Mouse (Mus musculus): Measurements from ENCODE around the gene Ppp1r9a. TPM values are rescaled to one million over a fixed set of nuclear protein-coding genes. Genes with fewer than 3 reads are reported as not detected.

Gene Ppp1r9a
- polyA plus RNA-seq, 1 experiment, result 1.1 TPM

- H3K36me3 ChIP-seq (ENCODE audit: control insufficient read depth, insufficient read depth, low read length), result no peaks in the 10 kb centered on the region
- H3K27ac ChIP-seq (ENCODE audit: insufficient read depth, low read depth, low read length), result no peak overlapping the region
- TF ChIP-seq POLR2A (IDR thresholded peaks at IDR 0.05; ENCODE audit: low read depth, low read length) (no peak), CTCF (IDR thresholded peaks at IDR 0.05; ENCODE audit: extremely low read depth, insufficient read length, insufficient replicate concordance, low read depth, low read length) (no peak)
- no peaks in the 10 kb centered on the region for H3K27me3 ChIP-seq (ENCODE audit: control insufficient read depth, insufficient read depth, low read length)
- WGBS, result 64% methylated on average over 14 of the region's 14 CpGs
- peaks cover 2% of the 10 kb centered on the region; the same call in 1 of the 2 replicates for H3K4me1 ChIP-seq (ENCODE audit: control insufficient read depth, insufficient read depth, insufficient read length, low read length)
- H3K4me3 ChIP-seq (ENCODE audit: low read depth, low read length), result no peak overlapping the region
Measured at GRCm38 (mm10) chr6:4953028-4953719, 50.5 kb downstream of the Ppp1r9a start.

- WGBS, result 56% methylated on average over 6 of the region's 6 CpGs
- Histone ChIP-seq H3K36me3 (ENCODE audit: control insufficient read depth, insufficient read depth, low read length) (no peaks in the 10 kb centered on the region), H3K27me3 (ENCODE audit: control insufficient read depth, insufficient read depth, low read length) (no peaks in the 10 kb centered on the region), H3K27ac (ENCODE audit: insufficient read depth, low read depth, low read length) (no peak overlapping the region), H3K4me1 (ENCODE audit: control insufficient read depth, insufficient read depth, insufficient read length, low read length) (peaks cover 5% of the 10 kb centered on the region; the same call in 1 of the 2 replicates), H3K4me3 (ENCODE audit: low read depth, low read length) (no peak overlapping the region)
- TF ChIP-seq POLR2A (IDR thresholded peaks at IDR 0.05; ENCODE audit: low read depth, low read length), result no peak
- TF ChIP-seq CTCF (IDR thresholded peaks at IDR 0.05; ENCODE audit: extremely low read depth, insufficient read length, insufficient replicate concordance, low read depth, low read length), result no peak
Measured at GRCm38 (mm10) chr6:4956651-4957050, 53.9 kb downstream of the Ppp1r9a start.

- no peaks in the 10 kb centered on the region for H3K36me3 ChIP-seq (ENCODE audit: control insufficient read depth, insufficient read depth, low read length)
- whole genome bisulfite sequencing, result 78% methylated on average over 4 of the region's 4 CpGs
- H3K27me3 ChIP-seq (ENCODE audit: control insufficient read depth, insufficient read depth, low read length), result no peaks in the 10 kb centered on the region
- no peak overlapping the region for H3K27ac ChIP-seq (ENCODE audit: insufficient read depth, low read depth, low read length)
- TF ChIP-seq CTCF (IDR thresholded peaks at IDR 0.05; ENCODE audit: extremely low read depth, insufficient read length, insufficient replicate concordance, low read depth, low read length), result no peak
- TF ChIP-seq POLR2A (IDR thresholded peaks at IDR 0.05; ENCODE audit: low read depth, low read length), result no peak
- peaks cover 5% of the 10 kb centered on the region; the same call in 1 of the 2 replicates for H3K4me1 ChIP-seq (ENCODE audit: control insufficient read depth, insufficient read depth, insufficient read length, low read length)
- no peak overlapping the region for H3K4me3 ChIP-seq (ENCODE audit: low read depth, low read length)
Measured at GRCm38 (mm10) chr6:4962197-4962596, 59.5 kb downstream of the Ppp1r9a start.

- Histone ChIP-seq H3K27me3 (ENCODE audit: control insufficient read depth, insufficient read depth, low read length) (no peaks in the 10 kb centered on the region), H3K4me3 (ENCODE audit: low read depth, low read length) (no peak overlapping the region), H3K27ac (ENCODE audit: insufficient read depth, low read depth, low read length) (no peak overlapping the region), H3K36me3 (ENCODE audit: control insufficient read depth, insufficient read depth, low read length) (no peaks in the 10 kb centered on the region), H3K4me1 (ENCODE audit: control insufficient read depth, insufficient read depth, insufficient read length, low read length) (peaks cover 4% of the 10 kb centered on the region; the same call in 1 of the 2 replicates)
- 89% methylated on average over 5 of the region's 5 CpGs for WGBS
- TF ChIP-seq POLR2A (IDR thresholded peaks at IDR 0.05; ENCODE audit: low read depth, low read length) (no peak), CTCF (IDR thresholded peaks at IDR 0.05; ENCODE audit: extremely low read depth, insufficient read length, insufficient replicate concordance, low read depth, low read length) (no peak)
Measured at GRCm38 (mm10) chr6:4963049-4963448, 60.3 kb downstream of the Ppp1r9a start.

GRCm38 (mm10) chr6:4967236-4967635 lies 64.5 kb downstream of the Ppp1r9a start:
- no peaks in the 10 kb centered on the region for H3K27me3 ChIP-seq (ENCODE audit: control insufficient read depth, insufficient read depth, low read length)
- H3K4me3 ChIP-seq (ENCODE audit: low read depth, low read length), result no peak overlapping the region
- no peaks in the 10 kb centered on the region for H3K36me3 ChIP-seq (ENCODE audit: control insufficient read depth, insufficient read depth, low read length)
- 76% methylated on average over 4 of the region's 4 CpGs for WGBS
- TF ChIP-seq CTCF (IDR thresholded peaks at IDR 0.05; ENCODE audit: extremely low read depth, insufficient read length, insufficient replicate concordance, low read depth, low read length) (no peak), POLR2A (IDR thresholded peaks at IDR 0.05; ENCODE audit: low read depth, low read length) (no peak)
- no peaks in the 10 kb centered on the region for H3K4me1 ChIP-seq (ENCODE audit: control insufficient read depth, insufficient read depth, insufficient read length, low read length)
- no peak overlapping the region for H3K27ac ChIP-seq (ENCODE audit: insufficient read depth, low read depth, low read length)

GRCm38 (mm10) chr6:4971229-4971628 lies 68.5 kb downstream of the Ppp1r9a start:
- no peak overlapping the region for H3K4me3 ChIP-seq (ENCODE audit: low read depth, low read length)
- 89% methylated on average over 9 of the region's 9 CpGs for WGBS
- no peaks in the 10 kb centered on the region for H3K36me3 ChIP-seq (ENCODE audit: control insufficient read depth, insufficient read depth, low read length)
- TF ChIP-seq POLR2A (IDR thresholded peaks at IDR 0.05; ENCODE audit: low read depth, low read length) (no peak), CTCF (IDR thresholded peaks at IDR 0.05; ENCODE audit: extremely low read depth, insufficient read length, insufficient replicate concordance, low read depth, low read length) (no peak)
- H3K27me3 ChIP-seq (ENCODE audit: control insufficient read depth, insufficient read depth, low read length), result no peaks in the 10 kb centered on the region
- no peak overlapping the region for H3K27ac ChIP-seq (ENCODE audit: insufficient read depth, low read depth, low read length)
- H3K4me1 ChIP-seq (ENCODE audit: control insufficient read depth, insufficient read depth, insufficient read length, low read length), result peaks cover 2% of the 10 kb centered on the region; the same call in 1 of the 2 replicates

- 20% methylated on average over 6 of the region's 6 CpGs for WGBS
Measured at GRCm38 (mm10) chr6:4972808-4973207, 70.1 kb downstream of the Ppp1r9a start.

More at GRCm38 (mm10) chr6:4972808-4973207, 70.1 kb downstream of the Ppp1r9a start:
- Histone ChIP-seq H3K27me3 (ENCODE audit: control insufficient read depth, insufficient read depth, low read length) (no peaks in the 10 kb centered on the region), H3K36me3 (ENCODE audit: control insufficient read depth, insufficient read depth, low read length) (no peaks in the 10 kb centered on the region), H3K4me1 (ENCODE audit: control insufficient read depth, insufficient read depth, insufficient read length, low read length) (peaks cover 2% of the 10 kb centered on the region; the same call in 1 of the 2 replicates), H3K27ac (ENCODE audit: insufficient read depth, low read depth, low read length) (peak overlapping the region; percentile 39; the same call in 1 of the 2 replicates), H3K4me3 (ENCODE audit: low read depth, low read length) (no peak overlapping the region)
- no peak for TF ChIP-seq POLR2A (IDR thresholded peaks at IDR 0.05; ENCODE audit: low read depth, low read length)
- no peak for TF ChIP-seq CTCF (IDR thresholded peaks at IDR 0.05; ENCODE audit: extremely low read depth, insufficient read length, insufficient replicate concordance, low read depth, low read length)
